Mouse (Mus musculus) erythroblast, embryonic 14.5 days (primary cell): ENCODE results near the gene Slc34a3. TPM values are rescaled to one million over a fixed set of nuclear protein-coding genes. Genes with fewer than 3 reads are reported as not detected.

Experiments
- H3K27me3 ChIP-seq: 2 replicates; pipeline ENCODE4 v1.6.1; 2012; ENCODE audit warnings: inconsistent platforms; ENCODE audit not compliant: control insufficient read depth
- H3K36me3 ChIP-seq: 2 replicates; pipeline ENCODE4 v1.6.1; 2012; ENCODE audit warnings: mild to moderate bottlenecking, inconsistent platforms; ENCODE audit not compliant: control insufficient read depth
- H3K4me1 ChIP-seq: 2 replicates; pipeline ENCODE4 v1.6.1; 2012; ENCODE audit warnings: inconsistent platforms; ENCODE audit not compliant: control insufficient read depth
- H3K4me3 ChIP-seq: replicated peaks from 2 replicates; pipeline ENCODE3; 2012; ENCODE audit warnings: moderate library complexity, mild to moderate bottlenecking, inconsistent platforms
- H3K9me3 ChIP-seq: 2 replicates; pipeline ENCODE4 v1.6.1; 2012; ENCODE audit warnings: low read length, inconsistent platforms, mixed read lengths; ENCODE audit not compliant: control insufficient read depth
- GATA1 ChIP-seq: IDR thresholded peaks from 2 replicates; pipeline ENCODE4 v1.6.1; 2012; ENCODE audit warnings: low read length, inconsistent platforms, mixed read lengths
- TAL1 ChIP-seq: IDR thresholded peaks from 3 replicates; pipeline ENCODE4 v1.6.1; 2012; ENCODE audit warnings: low read length, inconsistent platforms, mixed read lengths
- polyA plus RNA-seq: library from polyadenylated mRNA; stranded (reverse); fragments of >175 nt; gene quantifications from 2 replicates; pipeline ENCODE4 v1.2.3, GENCODE M21; 2012

Slc34a3 gene
- polyA plus RNA-seq, 1 experiment = not detected

DNA sequence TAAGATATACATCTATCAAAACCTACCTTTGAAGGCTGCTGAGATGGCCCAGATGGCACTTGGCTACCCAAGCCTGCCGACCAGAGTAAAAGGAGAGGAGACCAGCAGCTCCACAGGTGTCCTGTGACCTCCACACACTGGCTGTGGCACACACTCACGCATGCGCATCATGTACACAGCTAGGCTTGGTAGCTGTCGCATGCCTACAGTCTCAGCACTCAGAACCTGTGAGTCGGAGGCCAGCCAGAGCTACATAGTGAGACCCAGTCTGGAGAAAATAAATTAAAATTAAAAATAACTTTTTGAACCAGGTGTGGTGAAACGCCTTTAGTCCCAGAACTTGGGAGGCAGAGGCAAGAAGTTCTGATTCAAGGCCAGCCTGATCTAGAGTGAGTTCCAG is 46.3 kb downstream of the Slc34a3 start:
- H3K27me3 ChIP-seq = peaks cover 47% of the 10 kb centered on the region
- no peak for TF ChIP-seq TAL1
- no peaks in the 10 kb centered on the region for H3K36me3 ChIP-seq
- H3K4me3 ChIP-seq = no peak overlapping the region
- H3K4me1 ChIP-seq = peaks cover 15% of the 10 kb centered on the region
- H3K9me3 ChIP-seq = no peaks in the 10 kb centered on the region

- peak overlapping the region; percentile 55 for H3K4me3 ChIP-seq
- TF ChIP-seq GATA1 (no peak), TAL1 (no peak)
- no peaks in the 10 kb centered on the region for H3K36me3 ChIP-seq
- H3K4me1 ChIP-seq = peaks cover 26% of the 10 kb centered on the region
- peaks cover 60% of the 10 kb centered on the region for H3K27me3 ChIP-seq
- H3K9me3 ChIP-seq = no peaks in the 10 kb centered on the region
Measured at GRCm38 (mm10) chr2:25186575-25186930, 47.6 kb downstream of the Slc34a3 start.

DNA sequence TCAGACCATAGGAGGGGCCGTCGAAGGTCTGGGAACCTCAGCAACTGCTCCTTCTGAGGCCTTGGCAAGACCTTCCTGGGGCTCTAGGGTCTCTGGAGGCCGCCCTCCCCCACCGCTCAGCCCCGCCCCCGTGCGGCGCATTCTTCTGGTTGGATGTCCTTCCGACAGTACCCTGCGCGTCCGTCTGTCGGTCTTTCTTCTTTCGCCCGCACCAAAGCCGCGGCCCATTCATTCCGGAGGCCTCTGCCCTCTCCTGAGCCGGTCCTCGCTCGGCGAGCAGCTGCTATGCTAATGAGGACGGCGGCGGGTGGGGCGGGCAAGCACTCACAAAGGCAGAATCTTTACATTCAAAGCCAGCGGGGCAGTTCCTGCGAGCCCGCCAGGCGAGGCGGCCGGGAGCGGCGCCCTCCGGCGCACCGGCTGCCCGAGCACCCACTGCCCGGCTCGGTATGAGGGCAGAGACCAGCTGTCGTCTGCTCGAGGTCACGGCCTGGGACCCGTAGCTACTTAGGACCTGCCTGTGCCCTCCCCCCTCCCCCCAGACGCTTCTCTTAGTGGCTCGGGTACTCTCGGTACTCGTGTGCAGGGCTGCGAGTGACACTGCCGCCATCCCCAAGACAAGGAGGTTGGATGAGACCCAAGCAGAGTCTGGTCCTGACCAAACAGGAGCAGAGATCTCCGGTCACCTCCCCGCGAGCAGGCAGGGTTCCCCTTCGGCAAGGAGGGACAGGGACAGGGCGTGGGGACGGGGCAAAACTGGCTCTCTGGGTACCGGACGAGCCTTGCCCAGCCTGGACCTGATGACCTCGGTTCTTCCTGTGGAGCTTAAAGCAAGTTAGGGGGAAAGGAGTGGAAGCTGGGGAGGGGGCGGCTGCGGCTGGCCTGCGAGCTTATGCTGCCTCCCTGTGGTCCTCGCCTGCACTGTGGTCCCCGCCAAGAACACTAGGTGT is 48.3 kb downstream of the Slc34a3 start:
- Histone ChIP-seq H3K27me3 (peaks cover 66% of the 10 kb centered on the region), H3K36me3 (no peaks in the 10 kb centered on the region), H3K4me3 (peak overlapping the region; percentile 55), H3K9me3 (peaks cover 2% of the 10 kb centered on the region; the same call in 1 of the 2 replicates), H3K4me1 (peaks cover 32% of the 10 kb centered on the region)
- TF ChIP-seq TAL1 = no peak
- TF ChIP-seq GATA1 = no peak

- H3K4me1 ChIP-seq = peaks cover 45% of the 10 kb centered on the region
Measured at GRCm38 (mm10) chr2:25184496-25184895, 49.7 kb downstream of the Slc34a3 start.

DNA sequence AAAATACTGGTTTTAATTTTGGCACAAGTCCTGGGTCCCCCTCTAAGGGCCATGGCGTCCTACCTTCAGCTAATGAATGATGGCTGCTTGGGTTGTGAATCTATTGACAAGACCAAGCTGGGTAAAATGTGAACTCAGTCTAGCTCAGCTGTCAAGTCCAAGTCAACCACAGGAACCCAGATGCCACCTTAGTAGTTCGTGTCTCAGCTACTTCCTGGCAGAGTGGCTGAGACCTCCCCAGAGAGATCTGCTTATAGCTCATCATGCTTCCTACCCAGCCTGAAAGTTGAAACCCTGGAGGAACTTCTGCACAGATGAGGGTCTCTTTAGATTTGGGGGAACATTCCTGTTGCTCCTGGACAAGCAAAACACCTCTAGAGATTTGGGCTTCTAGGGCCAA is 50.8 kb downstream of the Slc34a3 start:
- Histone ChIP-seq H3K36me3 (no peaks in the 10 kb centered on the region), H3K4me1 (peaks cover 53% of the 10 kb centered on the region), H3K27me3 (peaks cover 92% of the 10 kb centered on the region), H3K9me3 (peaks cover 2% of the 10 kb centered on the region; the same call in 1 of the 2 replicates), H3K4me3 (no peak overlapping the region)
- no peak for TF ChIP-seq GATA1
- TF ChIP-seq TAL1 = no peak

More at GRCm38 (mm10) chr2:25184496-25184895, 49.7 kb downstream of the Slc34a3 start:
- TF ChIP-seq GATA1 (no peak), TAL1 (no peak)
- Histone ChIP-seq H3K4me3 (no peak overlapping the region), H3K36me3 (no peaks in the 10 kb centered on the region), H3K9me3 (peaks cover 2% of the 10 kb centered on the region; the same call in 1 of the 2 replicates), H3K27me3 (peaks cover 80% of the 10 kb centered on the region)

GRCm38 (mm10) chr2:25182664-25183063 is 51.5 kb downstream of the Slc34a3 start:
- H3K4me3 ChIP-seq = no peak overlapping the region
- H3K36me3 ChIP-seq = no peaks in the 10 kb centered on the region
- peaks cover 97% of the 10 kb centered on the region for H3K27me3 ChIP-seq
- H3K4me1 ChIP-seq = peaks cover 59% of the 10 kb centered on the region
- peaks cover 2% of the 10 kb centered on the region; the same call in 1 of the 2 replicates for H3K9me3 ChIP-seq
- TF ChIP-seq GATA1 (no peak), TAL1 (no peak)

GRCm38 (mm10) chr2:25181891-25182397 is 52.2 kb downstream of the Slc34a3 start:
- no peaks in the 10 kb centered on the region for H3K36me3 ChIP-seq
- peaks cover 98% of the 10 kb centered on the region for H3K27me3 ChIP-seq
- H3K9me3 ChIP-seq = peaks cover 2% of the 10 kb centered on the region; the same call in 1 of the 2 replicates
- peaks cover 63% of the 10 kb centered on the region for H3K4me1 ChIP-seq
- peak overlapping the region; percentile 68 for H3K4me3 ChIP-seq
- TF ChIP-seq TAL1 (no peak), GATA1 (no peak)

- Histone ChIP-seq H3K27me3 (peaks cover 97% of the 10 kb centered on the region), H3K4me1 (peaks cover 67% of the 10 kb centered on the region), H3K4me3 (peak overlapping the region; percentile 68), H3K36me3 (no peaks in the 10 kb centered on the region), H3K9me3 (peaks cover 2% of the 10 kb centered on the region; the same call in 1 of the 2 replicates)
- no peak for TF ChIP-seq GATA1
- no peak for TF ChIP-seq TAL1
Measured at GRCm38 (mm10) chr2:25180973-25181890, 52.9 kb downstream of the Slc34a3 start.
